Mouse (Mus musculus) midbrain, embryonic 12.5 days (tissue): ENCODE measurements around the gene Bid. TPM values are rescaled to one million over a fixed set of nuclear protein-coding genes. Genes with fewer than 3 reads are reported as not detected.
A peak's percentile ranks its signal among the peaks of the same experiment; 100 is the strongest.
"Not testable (repeated sequence)": the region's sequence is repeated elsewhere in the genome, so short reads cannot be mapped to it uniquely, and the experiment has no call there.

Experiments used
- ATAC-seq: fragments of 200-750 bp; cut with Nextera tagmentation; 2 replicates; pipeline ENCODE4 v1.8.0; 2017; ENCODE audit warnings: low read depth, moderate TSS enrichment, moderate library complexity; ENCODE audit not compliant: low FRiP score
- H3K27ac ChIP-seq: fragments of 300-500 bp; sonication (generic); replicated peaks from 2 replicates; pipeline ENCODE4 v1.5.1; 2016; ENCODE audit warnings: mild to moderate bottlenecking
- H3K27me3 ChIP-seq: fragments of 300-500 bp; sonication (generic); 2 replicates; pipeline ENCODE4 v1.6.1; 2016; ENCODE audit warnings: mild to moderate bottlenecking
- H3K36me3 ChIP-seq: fragments of 300-500 bp; sonication (generic); 2 replicates; pipeline ENCODE4 v1.6.1; 2016
- H3K4me1 ChIP-seq: fragments of 300-500 bp; sonication (generic); 2 replicates; pipeline ENCODE4 v1.6.1; 2016
- H3K4me2 ChIP-seq: fragments of 300-500 bp; sonication (generic); replicated peaks from 2 replicates; pipeline ENCODE4 v1.6.1; 2016; ENCODE audit warnings: mild to moderate bottlenecking, moderate library complexity
- H3K4me3 ChIP-seq: fragments of 300-500 bp; sonication (generic); 2 replicates; pipeline ENCODE4 v1.5.1; 2016; ENCODE audit warnings: mild to moderate bottlenecking
- H3K9ac ChIP-seq: fragments of 300-500 bp; sonication (generic); replicated peaks from 2 replicates; pipeline ENCODE4 v1.6.1; 2016; ENCODE audit warnings: mild to moderate bottlenecking, moderate library complexity
- H3K9me3 ChIP-seq: fragments of 300-500 bp; sonication (generic); 2 replicates; pipeline ENCODE4 v1.6.1; 2016; ENCODE audit warnings: mild to moderate bottlenecking
- WGBS: fragments of 180-500 bp; shearing (Covaris S2); methylation state at CpG from one replicate; pipeline ENCODE4 v1.1.7; 2016; 5-methylcytosine and 5-hydroxymethylcytosine counted together
- polyA plus RNA-seq: library from polyadenylated mRNA; unstranded; fragments of >200 nt; fragmentation: Nextera tagmentation; extraction: Ambion mirVana; gene quantifications from 2 replicates; pipeline ENCODE4 v1.2.1, GENCODE M21; 2016

Bid gene
- polyA plus RNA-seq, 1 experiment from 2014 or later, result 14.6 TPM

DNA sequence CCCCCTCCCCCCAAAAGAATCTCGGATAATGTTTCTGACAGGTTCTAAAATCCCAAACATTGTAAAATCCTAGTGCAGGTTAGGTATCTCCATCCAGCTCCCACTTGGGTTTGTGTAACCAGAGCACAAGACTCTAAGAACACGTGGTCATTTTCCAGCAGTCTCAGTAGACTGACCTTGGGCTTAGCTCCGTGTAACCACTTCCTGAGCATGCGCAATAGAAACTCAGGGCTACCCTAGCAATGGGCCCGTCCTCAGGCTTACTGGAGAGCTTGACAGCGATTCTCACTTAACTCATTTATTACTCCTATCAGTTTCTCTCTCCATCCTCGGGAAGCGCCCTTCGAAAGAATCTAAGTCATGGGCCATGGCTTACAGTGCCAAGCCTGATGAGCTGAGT is 22.1 kb downstream of the Bid start:
- Histone ChIP-seq H3K27me3 (no peaks in the 10 kb centered on the region), H3K4me1 (no peaks in the 10 kb centered on the region), H3K4me3 (no peak overlapping the region), H3K4me2 (no peak overlapping the region), H3K36me3 (peaks cover 42% of the 10 kb centered on the region), H3K9me3 (no peaks in the 10 kb centered on the region), H3K27ac (no peak overlapping the region), H3K9ac (no peak overlapping the region)
- 91% methylated on average over 9 of the region's 9 CpGs for WGBS
- ATAC-seq, result no peak

DNA sequence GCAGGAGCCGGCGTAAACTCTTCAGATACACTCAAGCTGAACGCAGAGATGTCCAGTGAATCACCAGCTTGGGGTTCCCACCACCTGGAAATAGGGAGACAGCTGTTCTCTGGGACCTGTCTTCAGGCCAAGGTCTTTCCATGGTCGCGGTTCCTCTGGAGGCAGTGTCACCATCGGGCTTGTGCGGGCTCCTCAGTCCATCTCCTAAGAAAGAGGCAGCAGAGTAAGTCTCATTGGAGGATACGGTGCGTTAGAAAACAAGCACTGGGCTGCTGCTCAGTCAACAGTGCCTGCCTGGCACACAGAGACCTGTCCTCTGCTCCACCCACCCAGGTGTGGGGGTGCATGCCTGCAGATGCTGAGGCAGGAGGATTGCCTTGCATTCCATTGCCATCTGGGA is 22.6 kb downstream of the Bid start:
- 99% methylated on average over 9 of the region's 9 CpGs for WGBS
- H3K36me3 ChIP-seq, result peaks cover 42% of the 10 kb centered on the region

GRCm38 (mm10) chr6:120886696-120887095 is 30.0 kb downstream of the Bid start:
- H3K9ac ChIP-seq, result no peak overlapping the region
- H3K27ac ChIP-seq, result no peak overlapping the region
- H3K27me3 ChIP-seq, result no peaks in the 10 kb centered on the region
- H3K9me3 ChIP-seq, result no peaks in the 10 kb centered on the region
- no peaks in the 10 kb centered on the region for H3K4me1 ChIP-seq
- H3K4me2 ChIP-seq, result no peak overlapping the region
- H3K36me3 ChIP-seq, result peaks cover 64% of the 10 kb centered on the region
- no peak overlapping the region for H3K4me3 ChIP-seq
- 93% methylated on average over 17 of the region's 17 CpGs for WGBS
- ATAC-seq, result no peak

More for the DNA sequence above, 22.6 kb downstream of the Bid start:
- ATAC-seq, result no peak
- no peaks in the 10 kb centered on the region for H3K27me3 ChIP-seq
- no peaks in the 10 kb centered on the region for H3K9me3 ChIP-seq
- H3K9ac ChIP-seq, result no peak overlapping the region
- H3K4me3 ChIP-seq, result no peak overlapping the region
- no peaks in the 10 kb centered on the region for H3K4me1 ChIP-seq
- no peak overlapping the region for H3K4me2 ChIP-seq
- no peak overlapping the region for H3K27ac ChIP-seq

- 75% methylated on average over 6 of the region's 6 CpGs for WGBS
- Histone ChIP-seq H3K9ac (no peak overlapping the region), H3K4me2 (no peak overlapping the region), H3K9me3 (no peaks in the 10 kb centered on the region), H3K27me3 (no peaks in the 10 kb centered on the region), H3K4me1 (no peaks in the 10 kb centered on the region), H3K4me3 (no peak overlapping the region), H3K36me3 (peaks cover 56% of the 10 kb centered on the region), H3K27ac (no peak overlapping the region)
- 0 out of 2 replicates have a peak, but pooled peaks have one; percentile 16 for ATAC-seq
Observed at GRCm38 (mm10) chr6:120884436-120884835, 32.2 kb downstream of the Bid start.

DNA sequence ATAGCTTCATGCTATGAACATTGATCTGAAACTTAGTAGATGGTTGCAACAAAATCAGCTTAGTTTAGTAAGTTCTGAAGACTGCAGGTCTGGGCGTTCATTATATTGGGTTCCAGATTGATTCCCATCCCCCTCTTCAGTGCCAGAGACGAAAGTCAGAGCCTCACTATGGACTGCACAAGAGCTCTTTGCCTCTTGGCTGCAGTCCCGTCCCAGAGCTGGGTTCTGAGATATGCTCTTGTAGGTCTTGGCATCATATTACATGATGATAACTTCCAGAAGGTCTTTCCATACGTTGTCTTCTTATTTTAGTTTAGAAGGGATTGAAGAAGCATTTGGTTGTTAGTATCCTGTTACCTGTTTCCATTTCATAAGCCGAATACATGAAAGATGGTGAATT is 37.6 kb downstream of the Bid start:
- H3K27me3 ChIP-seq, result no peaks in the 10 kb centered on the region
- H3K9ac ChIP-seq, result no peak overlapping the region
- H3K4me2 ChIP-seq, result no peak overlapping the region
- no peaks in the 10 kb centered on the region for H3K4me1 ChIP-seq
- no peak overlapping the region for H3K27ac ChIP-seq
- H3K9me3 ChIP-seq, result no peaks in the 10 kb centered on the region
- 90% methylated on average over 5 of the region's 5 CpGs for WGBS
- no peak overlapping the region for H3K4me3 ChIP-seq
- peaks cover 53% of the 10 kb centered on the region for H3K36me3 ChIP-seq
- ATAC-seq, result no peak

GRCm38 (mm10) chr6:120873874-120874273 is 42.8 kb downstream of the Bid start:
- ATAC-seq, result no peak
- WGBS, result 81% methylated on average over 9 of the region's 9 CpGs
- no peaks in the 10 kb centered on the region for H3K4me1 ChIP-seq
- H3K27me3 ChIP-seq, result no peaks in the 10 kb centered on the region
- no peak overlapping the region for H3K27ac ChIP-seq
- no peak overlapping the region for H3K4me3 ChIP-seq
- H3K4me2 ChIP-seq, result no peak overlapping the region
- H3K36me3 ChIP-seq, result peaks cover 37% of the 10 kb centered on the region
- H3K9me3 ChIP-seq, result no peaks in the 10 kb centered on the region
- no peak overlapping the region for H3K9ac ChIP-seq

- Histone ChIP-seq H3K27me3 (no peaks in the 10 kb centered on the region), H3K4me1 (no peaks in the 10 kb centered on the region), H3K9me3 (no peaks in the 10 kb centered on the region), H3K4me2 (no peak overlapping the region), H3K36me3 (peaks cover 18% of the 10 kb centered on the region; the same call in 1 of the 2 replicates), H3K4me3 (no peak overlapping the region), H3K27ac (no peak overlapping the region), H3K9ac (no peak overlapping the region)
- WGBS, result 80% methylated on average over 2 of the region's 2 CpGs
- ATAC-seq, result no peak
Observed at GRCm38 (mm10) chr6:120871286-120871685, 45.4 kb downstream of the Bid start.

- H3K4me2 ChIP-seq, result no peak overlapping the region
- H3K27me3 ChIP-seq, result no peaks in the 10 kb centered on the region
- H3K9me3 ChIP-seq, result no peaks in the 10 kb centered on the region
- 85% methylated on average over 1 of the region's 1 CpGs for WGBS
- H3K36me3 ChIP-seq, result peaks cover 32% of the 10 kb centered on the region
- H3K27ac ChIP-seq, result no peak overlapping the region
- H3K4me3 ChIP-seq, result no peak overlapping the region
- H3K9ac ChIP-seq, result no peak overlapping the region
- ATAC-seq, result no peak
- H3K4me1 ChIP-seq, result no peaks in the 10 kb centered on the region
Observed at GRCm38 (mm10) chr6:120868824-120869223, 47.8 kb downstream of the Bid start.

DNA sequence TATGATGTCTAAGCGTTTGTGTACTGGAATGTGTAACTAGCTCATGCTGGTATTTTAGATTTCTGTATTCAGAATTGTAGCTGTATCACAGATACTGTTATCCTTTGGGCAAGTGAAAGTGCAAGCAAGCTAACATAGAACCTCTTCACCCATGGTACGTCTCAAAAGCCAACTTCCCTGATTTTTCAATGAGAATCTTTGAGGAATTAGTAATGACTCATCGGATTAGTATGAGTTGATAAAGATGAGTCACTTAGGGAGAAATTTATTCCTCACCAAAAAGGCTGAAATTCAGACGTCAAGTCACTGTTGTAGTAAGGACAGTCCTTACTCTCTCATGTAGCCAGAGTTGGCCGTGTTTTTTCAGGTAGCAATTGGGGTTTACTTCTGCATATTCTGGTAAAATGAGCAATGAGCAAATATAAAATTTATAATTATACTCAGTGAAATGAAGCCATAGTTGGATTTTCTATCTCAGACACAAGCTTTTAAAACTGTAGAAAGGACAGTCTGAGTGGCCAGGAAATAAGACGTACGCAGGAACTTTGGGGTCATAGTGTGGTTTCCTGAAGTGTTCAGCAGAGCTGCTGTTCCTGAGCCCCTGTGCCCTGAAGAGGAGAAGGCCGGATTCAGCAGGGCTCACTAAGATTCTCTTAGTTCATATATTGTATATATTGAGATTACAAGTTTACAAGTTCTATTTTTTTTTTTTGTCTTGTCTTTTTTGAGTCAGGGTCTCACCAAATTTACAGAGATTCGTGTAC is 50.4 kb downstream of the Bid start:
- no peak overlapping the region for H3K9ac ChIP-seq
- ATAC-seq, result no peak
- H3K36me3 ChIP-seq, result peaks cover 33% of the 10 kb centered on the region
- no peak overlapping the region for H3K4me2 ChIP-seq
- no peaks in the 10 kb centered on the region for H3K9me3 ChIP-seq
- no peak overlapping the region for H3K4me3 ChIP-seq
- no peak overlapping the region for H3K27ac ChIP-seq
- H3K27me3 ChIP-seq, result no peaks in the 10 kb centered on the region
- WGBS, result 87% methylated on average over 9 of the region's 9 CpGs
- no peaks in the 10 kb centered on the region for H3K4me1 ChIP-seq

DNA sequence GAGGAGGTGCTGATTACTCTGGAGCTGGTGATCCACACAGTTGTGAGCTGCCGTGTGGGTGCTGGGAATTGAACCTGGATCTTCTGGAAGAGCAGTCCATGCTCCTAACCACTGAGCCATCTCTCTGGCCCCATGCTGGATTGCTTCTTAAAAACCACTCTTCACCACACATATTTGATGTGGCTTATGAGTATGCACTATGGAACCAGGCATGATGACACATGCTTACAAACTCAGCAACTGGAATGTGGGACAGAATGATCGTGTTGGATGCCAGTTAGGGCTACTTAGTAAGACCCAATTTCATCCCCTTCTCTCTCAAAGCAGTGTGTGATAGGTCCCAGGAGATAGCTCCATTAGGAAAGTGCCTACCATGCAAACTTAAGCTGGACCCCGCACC is 56.6 kb downstream of the Bid start:
- 95% methylated on average over 3 of the region's 3 CpGs for WGBS
- H3K9me3 ChIP-seq, result no peaks in the 10 kb centered on the region
- no peak overlapping the region for H3K9ac ChIP-seq
- H3K27ac ChIP-seq, result no peak overlapping the region
- no peak overlapping the region for H3K4me2 ChIP-seq
- peaks cover 15% of the 10 kb centered on the region for H3K4me1 ChIP-seq
- H3K27me3 ChIP-seq, result no peaks in the 10 kb centered on the region
- peaks cover 27% of the 10 kb centered on the region for H3K36me3 ChIP-seq
- no peak for ATAC-seq
- H3K4me3 ChIP-seq, result no peak overlapping the region

- H3K4me3 ChIP-seq, result no peak overlapping the region
- peak; percentile 83 for ATAC-seq
- H3K36me3 ChIP-seq, result peaks cover 29% of the 10 kb centered on the region
- peaks cover 15% of the 10 kb centered on the region for H3K4me1 ChIP-seq
- no peak overlapping the region for H3K27ac ChIP-seq
- H3K9ac ChIP-seq, result no peak overlapping the region
- no peak overlapping the region for H3K4me2 ChIP-seq
- 45% methylated on average over 8 of the region's 8 CpGs for WGBS
- no peaks in the 10 kb centered on the region for H3K27me3 ChIP-seq
- no peaks in the 10 kb centered on the region for H3K9me3 ChIP-seq
Observed at GRCm38 (mm10) chr6:120858217-120858711, 58.4 kb downstream of the Bid start.

- WGBS, result 96% methylated on average over 10 of the region's 10 CpGs
- ATAC-seq, result no peak
Observed at GRCm38 (mm10) chr6:120854413-120854812, 62.2 kb downstream of the Bid start.

DNA sequence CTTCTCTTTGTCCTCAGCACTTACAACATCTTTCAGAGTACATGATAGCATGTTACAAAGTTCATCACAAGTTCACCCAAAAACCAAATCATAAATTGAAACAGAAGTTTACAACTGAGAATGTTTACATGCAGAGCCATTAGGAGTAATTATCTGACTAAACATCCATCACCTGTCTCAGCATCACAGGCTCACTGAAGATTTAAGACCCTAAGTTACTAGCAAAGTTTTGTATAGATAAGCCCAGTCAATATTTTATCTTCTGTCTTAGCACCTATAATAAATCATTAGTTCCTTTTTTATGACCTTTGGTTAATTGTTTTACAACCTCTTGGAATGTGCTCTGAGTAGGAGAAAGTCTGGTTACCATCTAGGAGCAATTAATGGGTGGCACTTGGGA is 65.9 kb downstream of the Bid start:
- peaks cover 52% of the 10 kb centered on the region for H3K36me3 ChIP-seq
- H3K27me3 ChIP-seq, H3K27ac ChIP-seq, H3K9me3 ChIP-seq, H3K4me2 ChIP-seq, H3K9ac ChIP-seq, ATAC-seq, H3K4me1 ChIP-seq, H3K4me3 ChIP-seq: not testable (repeated sequence)

More at GRCm38 (mm10) chr6:120854413-120854812, 62.2 kb downstream of the Bid start:
- peaks cover 43% of the 10 kb centered on the region for H3K36me3 ChIP-seq
- H3K27me3 ChIP-seq, result no peaks in the 10 kb centered on the region
- H3K9ac ChIP-seq, result no peak overlapping the region
- no peak overlapping the region for H3K27ac ChIP-seq
- H3K4me1 ChIP-seq, result peaks cover 15% of the 10 kb centered on the region
- H3K9me3 ChIP-seq, result no peaks in the 10 kb centered on the region
- H3K4me2 ChIP-seq, result no peak overlapping the region
- no peak overlapping the region for H3K4me3 ChIP-seq
